Mouse (Mus musculus) layer of hippocampus, adult 2 months (tissue): ENCODE data around the gene Nyap1. TPM values are rescaled to one million over a fixed set of nuclear protein-coding genes. Genes with fewer than 3 reads are reported as not detected.
A peak's percentile ranks its signal among the peaks of the same experiment; 100 is the strongest.

Experiments used
- DNase-seq, 2 experiments: peaks; one replicate each; pipeline ENCODE4 v3.0.0; 2022; ENCODE audit warnings: low spot score in 2 of 2
- H3K27ac ChIP-seq: fragments of 200-600 bp; 2 replicates; pipeline ENCODE4 v1.8.1; 2022
- H3K4me3 ChIP-seq: fragments of 200-600 bp; 2 replicates; pipeline ENCODE4 v1.8.1; 2022; ENCODE audit warnings: mild to moderate bottlenecking
- CTCF ChIP-seq: fragments of 200-600 bp; conservative IDR thresholded peaks from 2 replicates; pipeline ENCODE4 v1.8.1; 2022; ENCODE audit warnings: antibody characterized with exemption, mild to moderate bottlenecking, moderate library complexity
- total RNA-seq, 2 experiments: library from RNA; stranded (reverse); gene quantifications; 2 replicates each; pipeline ENCODE4 v1.2.3; 2021

The Nyap1 gene
- total RNA-seq, 2 experiments from 2014 or later, result 70.4 to 72.5 TPM

DNA sequence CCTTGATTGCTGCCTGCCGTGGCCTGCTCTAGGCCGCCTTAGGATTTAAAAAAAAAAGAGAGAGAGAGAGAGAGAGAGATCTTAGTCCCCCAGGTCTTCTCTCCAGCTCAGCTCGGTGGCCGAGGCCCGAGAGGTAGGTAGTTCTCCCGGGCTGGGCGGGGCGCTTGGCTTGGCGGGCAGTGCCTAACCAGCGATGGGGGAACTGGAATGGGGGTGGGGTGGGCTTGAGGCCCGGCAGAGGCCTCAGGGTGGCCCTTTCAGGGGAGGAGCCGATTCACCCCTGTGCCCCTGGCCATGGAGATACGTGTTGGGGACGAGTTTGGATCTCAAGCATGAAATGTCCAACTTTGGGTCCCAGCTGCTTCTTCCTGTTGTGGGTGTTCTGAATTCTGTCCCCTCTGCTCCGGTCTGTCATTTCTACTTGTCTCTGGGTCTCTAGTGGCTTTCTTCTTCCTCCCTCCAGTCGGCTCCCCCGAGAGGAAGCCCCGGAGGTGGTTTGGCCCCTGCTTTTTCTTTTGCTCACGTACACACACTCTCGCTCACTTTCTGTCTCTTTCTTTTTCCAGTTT lies 5.0 kb upstream of the Nyap1 start:
- H3K27ac ChIP-seq, result peak overlapping the region; percentile 93
- TF ChIP-seq CTCF, result no peak
- no peak for DNase-seq
- peak overlapping the region; percentile 82 for H3K4me3 ChIP-seq

DNA sequence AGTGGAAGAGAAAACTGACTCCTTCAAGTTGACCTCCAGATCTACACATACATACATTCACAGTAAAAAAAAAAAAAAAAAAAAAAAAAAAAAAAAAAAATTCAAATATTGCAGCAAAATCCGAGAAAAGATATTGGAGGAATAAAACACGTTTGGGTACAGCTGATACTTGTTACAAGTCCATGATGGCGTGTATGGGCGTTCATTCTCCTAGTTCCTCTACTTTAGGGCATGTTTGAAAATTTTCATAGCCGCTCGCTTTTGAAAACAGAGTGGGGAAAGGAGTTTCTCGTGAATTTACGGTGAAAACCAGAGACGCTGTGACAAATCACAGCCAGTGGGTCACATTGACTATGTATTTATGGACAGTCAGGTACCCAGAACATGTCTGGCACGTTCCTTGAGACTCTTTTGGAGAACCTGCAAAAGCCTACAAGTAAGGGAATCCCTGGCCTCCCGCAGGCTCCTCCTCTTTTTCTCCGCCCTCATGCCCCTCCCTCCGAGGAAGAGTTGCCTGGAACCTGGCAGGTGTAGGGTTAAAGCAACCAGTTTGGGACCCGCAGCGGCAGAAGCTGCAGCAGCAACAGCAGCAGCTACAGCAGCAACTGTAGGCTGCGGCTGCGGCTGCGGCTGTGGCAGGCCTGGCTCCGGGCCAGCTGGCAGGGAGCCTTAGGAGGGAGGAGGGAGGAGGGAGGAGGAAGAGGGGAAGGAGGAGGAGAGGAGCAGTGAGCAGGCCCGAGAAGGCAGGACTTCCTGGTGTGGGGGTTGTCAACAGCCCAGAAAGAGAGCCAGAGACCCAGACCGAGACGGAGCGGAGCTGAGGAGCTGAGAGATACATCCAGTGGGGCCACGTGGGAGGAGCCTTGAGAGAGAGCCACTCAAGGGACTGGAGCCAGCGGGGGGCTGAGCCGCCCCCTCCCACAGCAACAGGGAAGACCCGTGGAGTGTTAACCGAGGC lies 4.1 kb upstream of the Nyap1 start, which contains the start of gene Tsc22d4:
TSS of gene Tsc22d4 (plus strand) at position 517 of the 958 bp plus-strand sequence.
- peak; percentile 83 to 92 for DNase-seq
- peak within 1 kb of the TSS; percentile 82 for H3K4me3 ChIP-seq
- TF ChIP-seq CTCF, result no peak
- peak within 1 kb of the TSS; percentile 93 for H3K27ac ChIP-seq

DNA sequence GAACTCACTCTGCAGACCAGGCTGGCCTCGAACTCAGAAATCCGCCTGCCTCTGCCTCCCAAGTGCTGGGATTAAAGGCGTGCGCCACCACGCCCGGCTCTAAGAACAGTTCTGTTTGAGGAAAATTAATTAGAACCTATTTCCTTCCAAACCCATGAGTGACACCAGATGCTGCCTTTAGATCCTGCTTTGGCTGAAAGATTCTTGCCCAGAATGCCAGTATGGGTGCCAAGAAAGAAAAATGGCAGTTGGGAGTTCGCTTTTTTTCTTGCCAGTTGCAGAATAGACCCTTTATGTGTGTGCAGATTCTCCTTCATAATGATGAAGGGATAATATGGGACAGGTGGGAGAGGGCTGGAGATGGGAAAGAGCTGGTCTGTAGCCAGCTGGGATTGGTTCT lies 2.8 kb upstream of the Nyap1 start:
- H3K27ac ChIP-seq, result no peak overlapping the region; the same call in 1 of the 2 replicates
- DNase-seq, result no peak
- no peak for TF ChIP-seq CTCF
- no peak overlapping the region for H3K4me3 ChIP-seq

DNA sequence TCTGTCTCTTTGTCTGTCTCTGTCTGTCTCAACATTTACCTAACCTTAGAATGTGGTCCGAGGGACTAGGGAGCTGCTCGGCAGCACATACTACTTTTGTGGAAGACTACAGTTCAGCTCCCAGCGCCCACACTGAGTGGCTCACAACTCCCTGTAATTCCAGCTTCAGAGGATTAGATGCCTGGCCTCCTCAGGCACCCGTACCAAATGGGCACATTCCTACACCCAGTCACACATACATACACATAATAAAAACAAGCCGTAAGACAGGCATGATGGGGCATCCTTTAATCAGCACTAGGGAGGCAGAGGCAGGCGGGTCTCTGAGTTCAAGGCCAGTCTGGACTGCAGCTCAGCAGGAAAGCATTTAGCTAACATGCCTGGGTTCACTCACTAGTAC lies 1.4 kb upstream of the Nyap1 start:
- no peak for TF ChIP-seq CTCF
- Histone ChIP-seq H3K4me3 (no peak overlapping the region), H3K27ac (no peak overlapping the region)
- no peak for DNase-seq

DNA sequence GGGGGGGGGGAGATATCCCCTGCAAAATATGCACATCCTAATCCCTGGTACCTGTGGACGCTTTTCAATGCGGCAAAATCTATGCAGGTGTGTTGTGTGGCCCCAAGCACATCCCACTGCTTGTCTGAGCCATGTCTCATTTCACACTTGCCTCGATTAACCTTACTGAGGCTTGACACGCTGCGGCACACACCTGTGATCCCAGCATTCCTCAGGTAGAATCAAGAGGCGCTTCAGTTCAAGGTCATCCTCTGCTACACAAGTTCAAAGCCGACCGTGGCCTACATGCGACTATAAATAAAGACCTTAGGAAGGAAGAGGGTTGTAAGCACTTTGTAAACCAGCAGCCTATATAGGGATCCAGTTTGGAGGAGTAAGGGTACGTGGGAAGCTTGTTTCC lies 641 bp upstream of the Nyap1 start:
- TF ChIP-seq CTCF, result no peak
- no peak for DNase-seq
- no peak overlapping the region for H3K4me3 ChIP-seq
- no peak overlapping the region; the same call in 1 of the 2 replicates for H3K27ac ChIP-seq

DNA sequence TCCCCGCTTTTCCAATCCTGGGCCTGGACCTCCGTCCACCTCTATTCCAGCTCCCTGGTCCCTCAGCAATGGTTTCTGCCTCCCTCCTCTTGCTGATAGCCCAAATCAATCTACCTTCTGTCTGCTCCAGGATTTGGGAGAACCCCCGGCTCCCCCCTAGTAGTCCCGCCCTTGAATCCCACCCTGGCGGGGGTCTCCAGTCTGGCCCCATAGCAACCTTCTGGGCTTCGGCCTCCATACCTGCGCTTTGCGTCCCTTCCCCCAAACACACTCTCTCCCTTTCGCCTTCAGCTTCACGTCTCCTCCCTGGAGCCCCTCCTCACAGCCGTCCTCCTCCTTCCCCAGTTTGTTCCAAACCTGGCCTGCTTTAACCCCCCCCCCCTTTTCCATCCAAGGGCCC lies 901 bp downstream of the Nyap1 start:
- no peak for DNase-seq
- no peak for TF ChIP-seq CTCF
- peak overlapping the region; percentile 84 for H3K4me3 ChIP-seq
- H3K27ac ChIP-seq, result peak overlapping the region; percentile 89

DNA sequence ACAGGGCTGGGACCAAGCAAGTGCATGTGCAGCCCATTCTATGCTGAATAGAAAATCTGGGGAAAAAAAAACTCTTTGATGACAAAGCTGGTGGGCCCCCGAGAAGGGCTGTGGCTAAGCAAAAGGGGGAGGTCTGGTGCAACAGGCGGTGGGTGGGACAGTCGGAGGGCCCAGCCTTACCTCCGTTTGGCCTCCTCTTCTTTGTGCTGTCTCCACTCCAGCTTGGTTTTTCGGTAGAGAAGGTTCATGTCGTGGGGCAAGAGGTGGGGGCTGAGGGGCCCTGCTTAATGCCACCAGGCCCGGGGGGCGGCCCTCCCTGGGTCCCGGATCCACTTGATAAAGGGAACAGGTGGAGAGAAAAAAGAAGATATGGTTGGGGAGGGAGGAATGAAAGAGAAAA lies 1.9 kb downstream of the Nyap1 start:
- no peak for DNase-seq
- Histone ChIP-seq H3K4me3 (peak overlapping the region; percentile 84), H3K27ac (peak overlapping the region; percentile 89; the same call in 1 of the 2 replicates)

DNA sequence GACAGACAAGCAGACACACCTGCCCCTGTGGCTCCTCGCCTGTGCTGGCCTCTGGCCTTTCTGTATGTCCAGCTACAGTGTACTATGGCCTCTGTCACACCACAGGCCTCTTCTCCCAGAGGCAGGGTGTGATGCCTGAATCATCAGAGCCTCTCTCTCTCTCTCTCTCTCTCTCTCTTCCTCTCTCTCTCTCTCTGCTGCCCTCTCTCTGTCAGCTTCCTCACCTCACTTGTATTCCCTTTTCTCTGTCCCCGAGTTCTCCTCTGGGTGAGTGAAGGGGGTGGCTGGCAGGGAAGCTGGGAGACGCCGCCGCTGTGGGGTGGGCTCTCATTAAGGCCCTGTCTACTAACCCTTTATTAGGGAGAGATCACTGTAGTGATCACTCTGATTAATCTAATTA lies 2.9 kb downstream of the Nyap1 start:
- H3K4me3 ChIP-seq, result no peak overlapping the region
- no peak for DNase-seq
- peak; percentile 69 for TF ChIP-seq CTCF
- H3K27ac ChIP-seq, result peak overlapping the region; percentile 89; the same call in 1 of the 2 replicates

More for the DNA sequence above, 1.9 kb downstream of the Nyap1 start:
- TF ChIP-seq CTCF, result no peak

DNA sequence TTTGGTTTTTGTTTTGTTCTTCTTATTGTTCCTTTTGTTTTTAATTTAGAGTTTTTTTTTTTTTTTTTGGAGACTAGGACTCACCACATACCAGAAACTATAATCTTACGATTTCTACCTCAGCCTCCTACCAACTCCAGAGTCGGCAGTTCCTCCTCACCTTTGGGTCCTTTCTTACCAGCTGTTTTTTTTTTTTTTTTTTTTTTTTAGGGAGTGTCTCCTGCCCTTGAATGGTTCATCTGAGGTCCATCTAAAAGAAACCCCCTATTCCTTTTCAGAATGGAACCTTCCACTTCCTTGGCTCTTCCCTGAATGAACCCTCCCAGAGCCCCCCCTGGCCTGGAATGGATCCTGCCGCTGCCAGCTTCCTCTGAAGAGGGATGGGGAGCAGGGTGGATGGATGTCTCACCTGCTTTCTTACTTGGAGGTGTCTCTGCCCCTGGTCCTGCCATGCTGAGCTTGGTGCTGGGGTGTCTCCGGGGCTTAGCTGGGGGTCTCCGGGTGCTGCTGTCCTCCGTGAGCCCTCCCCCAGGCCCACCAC lies 3.9 kb downstream of the Nyap1 start:
- DNase-seq, result no peak
- TF ChIP-seq CTCF, result no peak
- Histone ChIP-seq H3K4me3 (no peak overlapping the region), H3K27ac (peak overlapping the region; percentile 39; the same call in 1 of the 2 replicates)

DNA sequence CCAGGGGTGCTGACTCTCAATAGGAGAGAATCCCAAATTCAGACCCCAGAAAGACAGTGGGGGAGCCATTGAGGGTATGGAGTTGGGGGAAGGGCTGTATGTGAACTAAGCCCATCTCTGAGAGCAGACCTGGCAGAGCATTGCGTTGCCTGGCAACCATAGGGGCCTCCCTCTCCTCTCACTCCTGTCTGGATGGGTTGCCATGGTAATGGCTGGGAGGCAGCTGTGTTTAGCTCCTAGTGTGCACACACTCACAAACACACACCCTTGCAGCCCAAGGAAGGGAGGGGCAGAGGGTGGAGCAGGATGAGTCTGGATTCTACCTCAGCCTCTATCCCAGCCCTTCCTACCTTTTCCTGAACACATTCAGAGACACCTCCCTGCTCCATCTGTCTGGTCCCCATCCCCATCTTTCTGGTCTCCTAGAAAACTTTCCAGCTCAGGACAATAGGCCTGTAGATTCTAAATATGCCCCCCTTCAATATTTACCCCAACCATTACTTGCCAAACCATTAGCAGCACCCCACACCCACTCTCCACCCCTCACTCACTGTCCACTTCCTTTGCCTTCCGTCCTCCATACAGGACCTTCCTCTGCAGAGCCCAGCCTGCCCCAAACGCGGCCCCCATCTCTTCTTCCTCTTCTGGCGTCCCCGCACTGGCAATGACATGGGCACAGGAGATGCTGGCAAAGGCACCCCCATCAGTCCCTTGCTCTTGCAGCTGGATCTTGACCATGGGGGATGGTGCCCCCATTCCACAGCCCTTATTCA lies 6.9 kb downstream of the Nyap1 start:
- H3K4me3 ChIP-seq, result peak overlapping the region; percentile 48
- TF ChIP-seq CTCF, result no peak
- peak overlapping the region; percentile 95 for H3K27ac ChIP-seq
- peak; percentile 89 to 96 for DNase-seq

DNA sequence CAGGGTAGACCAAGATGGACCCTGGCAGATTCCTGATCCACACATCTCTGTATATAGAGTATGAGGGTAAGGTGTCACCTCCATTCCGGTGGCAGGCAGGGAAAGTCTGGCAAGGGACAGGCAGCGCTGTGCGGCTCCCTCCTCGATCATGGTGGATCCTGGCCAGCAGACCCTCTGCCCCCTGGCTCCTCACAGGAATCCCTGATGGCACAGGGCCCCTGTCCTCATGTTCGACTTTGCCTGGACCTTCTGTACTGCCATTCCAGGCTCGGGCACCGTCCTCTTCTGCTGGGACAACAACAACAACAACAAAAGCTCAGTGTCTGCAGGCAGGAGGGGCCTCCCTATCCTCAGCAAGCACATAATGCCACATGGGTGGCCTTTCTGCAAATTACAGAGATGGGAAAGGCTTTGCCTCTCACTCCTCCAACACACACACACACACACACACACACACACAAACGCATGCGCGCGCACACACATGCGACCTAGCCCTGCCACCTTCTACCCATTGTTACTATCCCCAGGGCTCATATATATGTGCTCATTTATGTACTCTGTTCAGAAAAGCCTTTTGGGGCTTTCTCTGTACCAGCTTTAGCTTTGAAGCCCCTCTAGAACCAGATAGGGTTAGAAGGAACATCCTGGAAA lies 7.6 kb downstream of the Nyap1 start:
- no peak for DNase-seq
- Histone ChIP-seq H3K27ac (peak overlapping the region; percentile 95), H3K4me3 (peak overlapping the region; percentile 48)
- no peak for TF ChIP-seq CTCF

DNA sequence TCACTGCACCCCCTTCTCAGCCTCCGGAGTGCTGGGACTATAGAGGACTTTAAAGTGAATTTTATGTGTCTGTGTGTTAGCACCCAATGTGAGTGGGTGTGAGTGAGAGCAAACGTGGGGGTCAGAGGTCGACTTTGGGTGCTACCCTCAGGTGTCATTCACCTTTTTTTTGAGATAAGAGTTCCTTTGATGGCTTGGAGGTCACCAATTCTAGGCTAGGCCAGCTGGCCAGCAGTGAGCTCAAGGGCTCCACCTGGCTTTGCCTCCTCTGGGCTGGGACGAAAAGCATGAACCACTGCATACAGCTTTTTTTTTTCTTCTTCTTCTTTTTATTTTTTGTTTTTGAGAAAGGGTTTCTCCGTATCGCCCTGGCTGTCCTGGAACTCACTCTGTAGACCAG lies 14.6 kb downstream of the Nyap1 start:
- Histone ChIP-seq H3K4me3 (no peak overlapping the region), H3K27ac (no peak overlapping the region)
- TF ChIP-seq CTCF, result peak; percentile 32
- no peak for DNase-seq
